Mouse (Mus musculus) limb, embryonic 11.5 days (tissue): Measurements from ENCODE around the gene Prkg1. TPM values are rescaled to one million over a fixed set of nuclear protein-coding genes. Genes with fewer than 3 reads are reported as not detected.

Source experiments
- ATAC-seq: fragments of 200-750 bp; cut with Nextera tagmentation; 2 replicates; pipeline ENCODE4 v1.8.0; 2017; ENCODE audit warnings: low read depth; ENCODE audit not compliant: insufficient number of reproducible peaks, low FRiP score, low TSS enrichment
- DNase-seq: peaks from one replicate; pipeline ENCODE4 v3.0.0-alpha.2; 2015; ENCODE audit warnings: low spot score
- H3K27ac ChIP-seq: fragments of 300-500 bp; sonication (generic); replicated peaks from 2 replicates; pipeline ENCODE4 v1.5.1; 2014; ENCODE audit warnings: low read depth, mild to moderate bottlenecking, low read length
- H3K27me3 ChIP-seq: fragments of 300-500 bp; sonication (generic); 2 replicates; pipeline ENCODE4 v1.6.1; 2014; ENCODE audit warnings: mild to moderate bottlenecking, low read length, mixed read lengths; ENCODE audit not compliant: control insufficient read depth, insufficient read depth
- H3K36me3 ChIP-seq: fragments of 300-500 bp; sonication (generic); 2 replicates; pipeline ENCODE4 v1.6.1; 2014; ENCODE audit warnings: mild to moderate bottlenecking, low read length, moderate library complexity, mixed read lengths; ENCODE audit not compliant: control insufficient read depth, insufficient read depth
- H3K4me1 ChIP-seq: fragments of 300-500 bp; sonication (generic); 2 replicates; pipeline ENCODE4 v1.6.1; 2014; ENCODE audit warnings: low read length, mixed read lengths; ENCODE audit not compliant: control insufficient read depth, insufficient read depth
- H3K4me2 ChIP-seq: fragments of 300-500 bp; sonication (generic); 2 replicates; pipeline ENCODE4 v1.6.1; 2014; ENCODE audit warnings: low read depth, mild to moderate bottlenecking, moderate library complexity; ENCODE audit not compliant: severe bottlenecking
- H3K4me3 ChIP-seq: fragments of 300-500 bp; sonication (generic); 2 replicates; pipeline ENCODE4 v1.5.1; 2014; ENCODE audit warnings: low read depth, low read length
- H3K9ac ChIP-seq: fragments of 300-500 bp; sonication (generic); 2 replicates; pipeline ENCODE4 v1.6.1; 2014; ENCODE audit warnings: mild to moderate bottlenecking, low read length
- H3K9me3 ChIP-seq: fragments of 300-500 bp; sonication (generic); 2 replicates; pipeline ENCODE4 v1.6.1; 2016; ENCODE audit warnings: low read length; ENCODE audit not compliant: control insufficient read depth
- WGBS: fragments of 180-500 bp; shearing (Covaris S2); extraction: QIAGEN DNeasy Blood & Tissue Kit; methylation state at CpG from one replicate; pipeline ENCODE4 v1.1.7; 2014; 5-methylcytosine and 5-hydroxymethylcytosine counted together
- polyA plus RNA-seq: library from polyadenylated mRNA; unstranded; fragments of >200 nt; fragmentation: Nextera tagmentation; extraction: Ambion mirVana; gene quantifications from 2 replicates; pipeline ENCODE4 v1.2.1, GENCODE M21; 2014

Gene Prkg1
- polyA plus RNA-seq, 1 experiment from 2014 or later = 2.1 TPM

- H3K4me3 ChIP-seq = no peak overlapping the region
- no peaks in the 10 kb centered on the region for H3K9me3 ChIP-seq
- ATAC-seq (no peak), DNase-seq (peak; percentile 41)
- no peak overlapping the region for H3K9ac ChIP-seq
- H3K4me2 ChIP-seq = no peak overlapping the region
- no peaks in the 10 kb centered on the region for H3K36me3 ChIP-seq
- no peak overlapping the region for H3K27ac ChIP-seq
- H3K4me1 ChIP-seq = no peaks in the 10 kb centered on the region
- WGBS = 9% methylated on average over 7 of the region's 7 CpGs
- H3K27me3 ChIP-seq = no peaks in the 10 kb centered on the region
These were observed 1138.8 kb downstream of the Prkg1 start for GRCm38 (mm10) chr19:30626036-30626435.

- Histone ChIP-seq H3K27me3 (no peaks in the 10 kb centered on the region), H3K27ac (no peak overlapping the region), H3K4me3 (no peak overlapping the region), H3K36me3 (no peaks in the 10 kb centered on the region), H3K9ac (no peak overlapping the region), H3K4me2 (no peak overlapping the region), H3K9me3 (no peaks in the 10 kb centered on the region), H3K4me1 (no peaks in the 10 kb centered on the region)
- ATAC-seq (no peak), DNase-seq (no peak)
- 64% methylated on average over 2 of the region's 2 CpGs for WGBS
These were observed 1139.4 kb downstream of the Prkg1 start for GRCm38 (mm10) chr19:30625391-30625790.

- 85% methylated on average over 7 of the region's 7 CpGs for WGBS
- no peak for DNase-seq
- no peak overlapping the region for H3K9ac ChIP-seq
- no peaks in the 10 kb centered on the region for H3K4me1 ChIP-seq
- H3K9me3 ChIP-seq = no peaks in the 10 kb centered on the region
- H3K4me2 ChIP-seq = no peak overlapping the region
- H3K4me3 ChIP-seq = no peak overlapping the region
- ATAC-seq = no peak
- no peak overlapping the region for H3K27ac ChIP-seq
- no peaks in the 10 kb centered on the region for H3K27me3 ChIP-seq
- H3K36me3 ChIP-seq = no peaks in the 10 kb centered on the region
These were observed 1141.2 kb downstream of the Prkg1 start for GRCm38 (mm10) chr19:30623620-30624019.

GRCm38 (mm10) chr19:30613150-30613865, 1151.5 kb downstream of the Prkg1 start:
- ATAC-seq (no peak), DNase-seq (no peak)
- Histone ChIP-seq H3K4me2 (no peak overlapping the region), H3K27me3 (no peaks in the 10 kb centered on the region), H3K9ac (no peak overlapping the region), H3K4me3 (no peak overlapping the region), H3K4me1 (no peaks in the 10 kb centered on the region), H3K9me3 (no peaks in the 10 kb centered on the region), H3K36me3 (no peaks in the 10 kb centered on the region), H3K27ac (no peak overlapping the region)
- 84% methylated on average over 3 of the region's 3 CpGs for WGBS

GRCm38 (mm10) chr19:30586366-30586765, 1178.5 kb downstream of the Prkg1 start:
- Histone ChIP-seq H3K27me3 (no peaks in the 10 kb centered on the region), H3K36me3 (no peaks in the 10 kb centered on the region), H3K27ac (no peak overlapping the region), H3K4me3 (no peak overlapping the region), H3K9me3 (no peaks in the 10 kb centered on the region), H3K4me2 (no peak overlapping the region), H3K9ac (no peak overlapping the region), H3K4me1 (no peaks in the 10 kb centered on the region)
- ATAC-seq (no peak), DNase-seq (no peak)
- 87% methylated on average over 3 of the region's 3 CpGs for WGBS

- Histone ChIP-seq H3K4me2 (no peak overlapping the region), H3K9me3 (no peaks in the 10 kb centered on the region), H3K27ac (no peak overlapping the region), H3K9ac (no peak overlapping the region), H3K4me1 (no peaks in the 10 kb centered on the region), H3K27me3 (no peaks in the 10 kb centered on the region), H3K36me3 (no peaks in the 10 kb centered on the region), H3K4me3 (no peak overlapping the region)
- 77% methylated on average over 6 of the region's 6 CpGs for WGBS
- no peak for ATAC-seq
- no peak for DNase-seq
These were observed 1200.3 kb downstream of the Prkg1 start for GRCm38 (mm10) chr19:30564516-30564915.

GRCm38 (mm10) chr19:30563876-30564275, 1201.0 kb downstream of the Prkg1 start:
- 59% methylated on average over 3 of the region's 3 CpGs for WGBS
- ATAC-seq = no peak
- H3K4me3 ChIP-seq = no peak overlapping the region
- H3K36me3 ChIP-seq = no peaks in the 10 kb centered on the region
- no peaks in the 10 kb centered on the region for H3K4me1 ChIP-seq
- no peak overlapping the region for H3K9ac ChIP-seq
- no peak overlapping the region for H3K27ac ChIP-seq
- H3K4me2 ChIP-seq = no peak overlapping the region
- no peaks in the 10 kb centered on the region for H3K9me3 ChIP-seq
- H3K27me3 ChIP-seq = no peaks in the 10 kb centered on the region
- no peak for DNase-seq

GRCm38 (mm10) chr19:30558024-30558423, 1206.8 kb downstream of the Prkg1 start:
- Histone ChIP-seq H3K9ac (no peak overlapping the region), H3K4me2 (no peak overlapping the region), H3K27me3 (no peaks in the 10 kb centered on the region), H3K9me3 (no peaks in the 10 kb centered on the region), H3K4me3 (no peak overlapping the region), H3K4me1 (no peaks in the 10 kb centered on the region), H3K36me3 (no peaks in the 10 kb centered on the region), H3K27ac (no peak overlapping the region)
- DNase-seq = no peak
- no peak for ATAC-seq

- H3K9ac ChIP-seq = no peak overlapping the region
- DNase-seq (peak; percentile 86), ATAC-seq (no peak; the same call in 1 of the 2 replicates)
- H3K27ac ChIP-seq = no peak overlapping the region
- H3K4me1 ChIP-seq = no peaks in the 10 kb centered on the region
- peak overlapping the region; percentile 43; the same call in 1 of the 2 replicates for H3K4me2 ChIP-seq
- H3K27me3 ChIP-seq = peaks cover 3% of the 10 kb centered on the region; the same call in 1 of the 2 replicates
- no peaks in the 10 kb centered on the region for H3K36me3 ChIP-seq
- under 1% methylated on average over 12 of the region's 12 CpGs for WGBS
- no peaks in the 10 kb centered on the region for H3K9me3 ChIP-seq
- no peak overlapping the region for H3K4me3 ChIP-seq
These were observed 1210.4 kb downstream of the Prkg1 start for GRCm38 (mm10) chr19:30554467-30554881.
